In genomic region chr13:116903394-116903793, GRCm38 (mm10) we compare ENCODE assay signal across 24 mouse cellular contexts.
"Had no signal": no experiment of that assay in that cellular context is flagged by ENCODE, and none has a peak within 500 bp of the region (broad histone marks: within the 10 kb centered on the region; RNA-seq: fewer than 3 reads in every experiment).

No protein-coding gene starts in this region.

- H3K36me3 ChIP-seq: forebrain, embryonic 15.5 days; liver, embryonic 12.5 days had no signal

- H3K4me1 ChIP-seq: forebrain, embryonic 15.5 days; heart, embryonic 13.5 days; heart, embryonic 15.5 days; hindbrain, embryonic 13.5 days; hindbrain, embryonic 15.5 days; limb, embryonic 13.5 days; limb, embryonic 15.5 days; liver, embryonic 12.5 days had no signal

- H3K27ac ChIP-seq: forebrain, embryonic 15.5 days; heart, adult 2 months; heart, embryonic 13.5 days; heart, embryonic 15.5 days; hindbrain, embryonic 13.5 days; hindbrain, embryonic 15.5 days; hindbrain, postnatal 0 days; limb, embryonic 13.5 days; limb, embryonic 15.5 days; liver, embryonic 12.5 days; liver, embryonic 14.5 days had no signal

- H3K9me3 ChIP-seq: forebrain, embryonic 15.5 days; heart, embryonic 13.5 days; heart, embryonic 15.5 days; hindbrain, embryonic 13.5 days; hindbrain, embryonic 15.5 days; limb, embryonic 13.5 days; limb, embryonic 15.5 days; liver, embryonic 12.5 days had no signal

- H3K4me3 ChIP-seq: forebrain, embryonic 15.5 days; heart, adult 2 months; heart, embryonic 13.5 days; heart, embryonic 15.5 days; hindbrain, embryonic 13.5 days; hindbrain, embryonic 15.5 days; limb, embryonic 13.5 days; limb, embryonic 15.5 days; liver, embryonic 12.5 days had no signal

- DNase-seq: forebrain, postnatal 0 days; gastrocnemius, postnatal 14 days; gastrocnemius, postnatal 36 days; heart, adult 11 months; heart, adult 2 months; heart, postnatal 14 days; heart, postnatal 36 days; kidney, adult 2 months; kidney, postnatal 25 days; layer of hippocampus, adult 9-11 months; layer of hippocampus, postnatal 36 days; left cerebral cortex, postnatal 4 days had no signal

- ATAC-seq: forebrain, embryonic 15.5 days; forebrain, postnatal 0 days; hindbrain, postnatal 0 days; intestine, embryonic 16.5 days; liver, embryonic 12.5 days had no signal

- H3K27me3 ChIP-seq: forebrain, embryonic 15.5 days; heart, embryonic 13.5 days; heart, embryonic 15.5 days; hindbrain, embryonic 13.5 days; hindbrain, embryonic 15.5 days; limb, embryonic 13.5 days; limb, embryonic 15.5 days; liver, embryonic 12.5 days had no signal

- H3K9ac ChIP-seq: forebrain, embryonic 15.5 days; forebrain, postnatal 0 days; heart, embryonic 13.5 days; heart, embryonic 15.5 days; hindbrain, embryonic 13.5 days; hindbrain, embryonic 15.5 days; limb, embryonic 13.5 days; limb, embryonic 15.5 days; liver, embryonic 12.5 days; liver, embryonic 14.5 days had no signal

- H3K4me2 ChIP-seq: forebrain, embryonic 15.5 days; heart, embryonic 11.5 days; heart, embryonic 13.5 days; heart, embryonic 15.5 days; hindbrain, embryonic 13.5 days; hindbrain, embryonic 15.5 days; limb, embryonic 13.5 days; limb, embryonic 15.5 days; liver, embryonic 12.5 days had no signal
